In the genomic region with DNA sequence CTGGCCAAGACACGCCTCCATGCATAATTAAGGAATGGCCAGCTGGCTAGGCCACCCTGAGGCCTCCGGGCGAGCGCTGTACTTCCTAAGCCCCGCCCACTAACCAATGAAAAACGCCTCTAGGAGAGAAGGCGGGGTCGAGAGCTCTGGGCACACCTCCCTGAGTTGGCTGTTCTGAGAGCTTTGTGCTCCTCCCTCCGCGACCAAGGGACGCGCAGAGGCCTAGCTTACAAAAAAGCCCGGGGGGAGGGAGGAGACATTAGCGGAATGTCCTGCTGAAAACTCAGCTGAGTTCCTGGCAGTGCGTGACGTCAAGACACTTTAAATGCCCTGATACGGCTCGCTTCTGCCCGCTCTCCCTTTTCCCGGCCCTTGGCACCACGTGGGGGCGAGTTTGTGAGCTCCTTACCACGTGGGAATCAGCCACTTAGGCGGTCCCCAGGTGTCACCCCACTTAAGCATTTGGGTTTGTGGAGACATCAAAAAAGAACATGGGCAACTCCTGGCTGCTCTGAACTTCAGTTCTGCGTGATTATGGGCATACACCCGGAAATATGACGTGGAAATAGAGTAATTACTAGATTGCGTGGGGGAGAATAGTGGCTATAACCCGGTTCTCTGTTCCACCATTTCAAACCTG, we compare ENCODE assay signal across 8 mouse cellular contexts. TPM values are rescaled to one million over a fixed set of nuclear protein-coding genes. Genes with fewer than 3 reads are reported as not detected.
DNase-seq lines count a peak whose midpoint lies in the region; ATAC-seq and TF ChIP-seq lines count a peak whose summit lies in the region.

A gene (minus strand): TSS at position 29 of the 640 bp plus-strand sequence.

- no peak for TF ChIP-seq CTCF in Patski (IDR thresholded peaks at IDR 0.05)

- peak; percentile 96 for ATAC-seq in Patski
- ATAC-seq in hindbrain, embryonic 14.5 days (ENCODE audit: low FRiP score): peak; percentile 99

- H3K4me2 ChIP-seq in hindbrain, embryonic 14.5 days (replicated peaks): peak within 1 kb of the TSS; percentile 56

- POLR2A ChIA-PET in Patski (lab: Charles Lee): interaction anchor here (0.5 to 2.8 kb wide), 6 partner anchors 14 to 379 kb away, joined by 3 to 8 read pairs (median 4); no protein-coding TSS in a partner anchor

- H3K27me3 ChIP-seq in Patski: no peaks in the 10 kb centered on the region
- H3K27me3 ChIP-seq in hindbrain, embryonic 14.5 days (ENCODE audit: control insufficient read depth, insufficient read depth, low read length): no peaks in the 10 kb centered on the region

- no peaks in the 10 kb centered on the region for H3K9me3 ChIP-seq in hindbrain, embryonic 14.5 days (ENCODE audit: control insufficient read depth, low read length)

- peak within 1 kb of the TSS; percentile 68 for H3K27ac ChIP-seq in hindbrain, embryonic 14.5 days

- under 1% methylated on average over 29 of the region's 29 CpGs for WGBS in hindbrain, embryonic 14.5 days

- CTCF ChIA-PET in Patski (lab: Charles Lee): interaction anchor here (0.8 to 3.8 kb wide), 7 partner anchors 9 to 150 kb away, joined by 3 to 17 read pairs (median 4); no protein-coding TSS in a partner anchor

- peaks cover 20% of the 10 kb centered on the region for H3K4me1 ChIP-seq in hindbrain, embryonic 14.5 days (replicated peaks; ENCODE audit: control insufficient read depth, insufficient read depth, low read length)

- peak; percentile 100 for DNase-seq in Patski (ENCODE audit: low read depth, low spot score)
- peak; percentile 100 for DNase-seq in cerebellum, postnatal 10 days
- DNase-seq in frontal cortex, postnatal 25 days (ENCODE audit: low spot score in 2 of 2): peak; percentile 100
- peak; percentile 100 for DNase-seq in hindbrain, embryonic 14.5 days (ENCODE audit: low spot score)
- DNase-seq in layer of hippocampus, postnatal 36 days: peak; percentile 98 to 99
- peak; percentile 100 for DNase-seq in lung, postnatal 36 days
- DNase-seq in retina, postnatal 1 day: peak; percentile 100
- peak; percentile 99 for DNase-seq in urinary bladder, adult 18-20 months (ENCODE audit: low spot score in 2 of 2)

- in situ Hi-C loops in Patski (cut with MboI; ENCODE audit: low pct_unique_long_range_greater_than_20kb): no loop called here

- H3K9ac ChIP-seq in hindbrain, embryonic 14.5 days: peak within 1 kb of the TSS; percentile 69

- peak within 1 kb of the TSS; percentile 59 for H3K4me3 ChIP-seq in hindbrain, embryonic 14.5 days (replicated peaks; ENCODE audit: low read length)

- no peaks in the 10 kb centered on the region for H3K36me3 ChIP-seq in hindbrain, embryonic 14.5 days (replicated peaks; ENCODE audit: control insufficient read depth, insufficient read depth)

RNA-seq across cellular contexts. Expression of the gene that starts here (rescaled TPM):
- 152 TPM for polyA plus RNA-seq in Patski (2021)
- 49.1 and 50.6 TPM in 2 replicates for polyA plus RNA-seq in hindbrain, embryonic 14.5 days (2014; fragmentation: Nextera tagmentation; extraction: Ambion mirVana)
- 10 to 100 TPM; 34.2 to 44.7 TPM for total RNA-seq in layer of hippocampus, postnatal 36 days (2021)

Comparison
In these comparisons a context has a peak if more than half of its experiments do, and no peak if none do; other contexts are left out.
1. Peak in every context shown above with its lines: DNase-seq, ATAC-seq, H3K4me3 ChIP-seq and H3K27ac ChIP-seq.